Mouse (Mus musculus) forelimb bud, embryonic 11.5 days (tissue): ENCODE measurements around the gene Gm8871.
"Not testable (repeated sequence)": the region's sequence is repeated elsewhere in the genome, so short reads cannot be mapped to it uniquely, and the experiment has no call there.

Source experiments
- DNase-seq: peaks from one replicate; pipeline ENCODE4 v3.0.0-alpha.2; 2012; ENCODE audit warnings: low read depth, low spot score

Gene Gm8871

GRCm38 (mm10) chr5:10947505-10947904 is at the start of gene Gm8871, which contains the start of gene Gm8857:
TSS of gene Gm8871 (plus strand) at chr5:10947805.
TSS of gene Gm8857 (plus strand) at chr5:10947807.
- not testable (repeated sequence) for DNase-seq

GRCm38 (mm10) chr5:10953512-10953911 is 5.9 kb downstream of the Gm8871 start:
- DNase-seq, result not testable (repeated sequence)

DNA sequence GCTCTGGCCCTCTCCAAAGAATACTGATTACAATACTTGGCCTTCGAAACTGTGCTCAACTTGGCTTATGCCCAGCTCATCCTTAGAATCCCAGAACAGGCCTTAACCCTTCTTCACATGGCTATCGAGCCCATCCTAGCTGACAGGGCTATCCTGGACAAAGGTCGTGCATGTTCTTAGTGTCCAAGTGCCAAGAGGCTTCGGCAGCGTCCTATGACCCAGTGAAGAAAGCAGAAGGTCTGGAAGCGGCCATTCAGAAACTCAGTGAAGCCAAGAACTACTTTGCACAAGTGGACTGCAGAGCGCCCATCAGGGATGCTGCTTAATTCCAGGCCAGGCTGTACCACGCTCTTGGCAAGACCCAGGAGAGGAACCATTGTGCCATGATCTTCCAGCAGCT is 10.5 kb downstream of the Gm8871 start:
- DNase-seq, result not testable (repeated sequence)
